Mouse (Mus musculus): ENCODE data around the gene Sema3b.

DNA sequence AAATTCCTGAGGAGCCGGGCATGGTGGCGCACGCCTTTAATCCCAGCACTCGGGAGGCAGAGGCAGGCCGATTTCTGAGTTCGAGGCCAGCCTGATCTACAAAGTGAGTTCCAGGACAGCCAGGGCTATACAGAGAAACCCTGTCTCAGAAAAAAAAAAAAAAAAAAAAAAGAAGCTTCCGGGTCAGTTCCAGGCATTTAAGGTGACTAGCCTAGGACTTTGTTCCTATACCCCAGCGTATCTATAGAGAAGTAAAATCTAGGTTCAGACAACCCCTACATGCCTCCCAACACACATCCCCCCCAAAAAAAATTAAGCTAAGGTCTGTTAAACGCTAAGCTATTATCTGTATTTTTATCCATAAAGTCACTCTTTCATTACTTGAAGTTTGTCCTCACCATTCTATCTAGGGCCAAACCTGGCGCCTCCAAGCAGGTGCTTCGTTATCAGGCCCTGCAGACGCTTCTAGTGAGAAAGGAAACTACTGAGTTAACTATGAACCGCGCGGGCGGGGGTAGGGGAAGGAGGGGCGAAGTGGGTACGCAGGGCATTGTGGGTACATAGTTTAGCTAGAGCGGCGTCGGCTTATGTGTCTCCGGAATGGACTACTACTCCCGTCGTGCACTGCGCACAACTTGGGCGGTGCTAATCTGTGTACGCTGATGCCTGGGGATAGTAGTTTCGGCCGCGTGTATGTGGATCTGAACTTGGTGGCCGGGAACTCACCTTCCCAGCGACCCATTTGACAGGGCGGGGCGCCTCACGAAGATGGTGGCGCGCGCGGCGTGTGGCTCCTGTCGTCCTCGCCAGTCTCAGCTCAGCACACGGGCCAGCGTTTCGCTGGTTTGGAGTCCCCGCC lies 21.8 kb downstream of the Sema3b start, which contains the start of gene Ifrd2:
- TF ChIP-seq CTCF (IDR thresholded peaks at IDR 0.05; ENCODE audit: low read depth, low read length): no peak
- TF ChIP-seq POLR2A (IDR thresholded peaks at IDR 0.05; ENCODE audit: extremely low read depth, insufficient read depth, low read length): no peak

All from liver, adult 2 months (tissue).